Mouse (Mus musculus) frontal cortex, postnatal 36 days (tissue): ENCODE measurements around the gene Drc3.

Experiments used
- DNase-seq, 2 experiments: peaks; one replicate each; pipeline ENCODE4 v3.0.0; 2022; ENCODE audit warnings: low spot score in 2 of 2

Drc3 gene

DNA sequence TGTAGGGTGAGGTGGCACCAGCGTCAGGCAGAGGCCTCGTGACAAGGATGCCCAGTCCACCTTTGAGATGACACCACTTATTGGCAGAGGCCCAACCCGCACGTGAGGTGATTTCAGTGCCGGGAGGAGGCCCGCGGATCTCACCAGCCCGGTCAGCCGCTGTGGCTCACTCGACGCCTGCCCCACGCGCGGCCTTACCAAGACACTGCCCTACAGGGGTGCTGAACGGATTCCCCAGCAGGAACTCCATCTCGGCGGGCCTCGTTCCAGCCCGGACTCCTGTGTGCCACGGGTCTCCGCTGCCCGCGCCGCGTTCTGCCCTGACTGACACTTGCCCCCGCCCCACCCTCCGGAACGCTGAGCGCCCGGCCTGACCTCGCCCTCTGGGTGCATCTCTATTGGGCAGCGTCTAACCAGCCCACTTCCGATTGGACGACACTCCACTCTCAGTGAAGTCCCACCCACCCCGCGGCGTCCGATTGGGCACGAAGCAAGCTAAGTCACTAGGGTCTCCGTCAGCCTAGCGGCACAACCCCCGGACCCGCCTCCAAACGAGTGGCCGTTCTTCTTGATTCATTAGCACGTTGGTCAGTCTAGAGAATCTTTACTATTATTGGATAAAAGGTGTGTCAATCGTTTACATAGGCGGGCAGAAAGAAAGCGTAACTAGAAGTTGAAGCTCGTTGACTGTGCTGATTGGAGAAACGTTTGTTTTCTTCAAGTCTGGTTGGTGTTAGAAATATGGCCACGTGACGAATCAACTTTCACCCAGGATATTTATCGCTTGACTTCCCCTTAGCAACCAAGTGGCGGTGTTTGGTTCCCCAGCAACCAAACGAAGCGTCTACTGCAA is at the start of gene Drc3, which contains the start of gene Tom1l2:
TSS of gene Drc3 (plus strand) at position 771 of the 853 bp plus-strand sequence.
TSS of gene Tom1l2 (minus strand) at position 347 of the 853 bp plus-strand sequence.
- peak; percentile 99 to 100 for DNase-seq

- DNase-seq = no peak
These were observed 49.6 kb upstream of the Drc3 start for GRCm38 (mm10) chr11:60303497-60303896.

DNA sequence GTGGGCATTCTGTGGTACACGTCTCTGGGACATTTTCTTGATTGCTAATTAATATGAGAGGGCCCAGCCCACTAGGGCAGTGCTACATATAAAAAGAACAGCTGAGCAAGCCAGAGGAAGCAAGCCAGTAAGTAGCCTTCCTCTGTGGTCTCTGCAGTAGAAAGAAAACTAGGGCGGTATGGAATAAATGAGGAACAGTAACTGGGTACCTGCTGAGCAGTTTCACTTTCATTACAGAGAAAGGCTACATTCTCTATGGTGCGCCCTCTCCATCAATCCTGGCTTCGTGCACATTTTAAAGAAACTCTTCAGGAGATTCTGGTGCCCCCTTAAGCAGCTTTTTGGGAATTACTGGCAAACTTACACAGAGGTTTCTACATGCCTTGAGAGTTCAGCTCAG is 47.5 kb upstream of the Drc3 start:
- DNase-seq = no peak

- DNase-seq = no peak
These were observed 46.3 kb upstream of the Drc3 start for GRCm38 (mm10) chr11:60306834-60307233.

DNA sequence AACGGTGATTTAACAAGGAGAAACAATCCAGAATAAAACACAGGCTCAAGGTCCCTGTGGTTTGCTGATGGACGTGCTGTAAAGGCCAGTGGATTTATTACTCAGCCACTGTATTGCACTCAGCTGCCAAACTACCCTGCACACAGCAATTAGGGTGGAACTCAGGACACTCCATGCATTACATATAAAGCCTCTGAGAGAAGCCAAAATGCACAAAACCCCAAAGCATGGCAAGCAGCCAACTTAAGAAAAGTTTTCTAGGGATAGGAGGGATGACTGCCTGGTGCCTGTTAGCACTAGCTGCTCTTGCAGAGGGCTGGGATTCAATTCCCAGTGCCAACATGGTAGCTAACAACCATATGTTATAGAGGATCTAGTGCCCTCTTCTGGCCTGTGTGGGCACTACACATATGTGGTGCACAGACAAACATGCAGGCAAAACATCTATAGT is 45.7 kb upstream of the Drc3 start:
- DNase-seq = no peak

- no peak for DNase-seq
These were observed 45.1 kb upstream of the Drc3 start for GRCm38 (mm10) chr11:60308061-60308460.

GRCm38 (mm10) chr11:60308506-60309116 is 44.5 kb upstream of the Drc3 start:
- no peak for DNase-seq

GRCm38 (mm10) chr11:60309875-60310274 is 43.3 kb upstream of the Drc3 start:
- DNase-seq = no peak

- peak; percentile 73 to 84 for DNase-seq
These were observed 41.9 kb upstream of the Drc3 start for GRCm38 (mm10) chr11:60311025-60311854.

DNA sequence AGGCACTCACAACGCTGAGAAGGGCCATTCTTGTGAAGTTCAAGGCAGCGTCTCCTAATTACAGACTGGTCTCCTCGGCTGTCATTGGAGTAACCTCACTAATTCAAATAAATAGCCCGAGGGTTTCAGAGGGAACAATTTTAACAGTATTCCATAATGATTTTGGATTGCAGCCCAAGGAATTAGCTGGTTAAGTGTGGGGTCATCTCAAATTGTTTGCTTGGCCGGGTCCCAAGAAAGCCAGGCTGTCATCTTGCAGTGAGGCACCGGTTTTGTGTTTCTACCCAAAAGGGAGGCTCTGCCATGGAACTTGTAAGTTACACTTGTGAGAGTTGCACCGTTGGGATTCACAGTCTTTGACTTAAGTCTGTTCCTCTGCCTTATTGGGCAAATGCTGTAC is 36.9 kb upstream of the Drc3 start:
- no peak for DNase-seq

DNA sequence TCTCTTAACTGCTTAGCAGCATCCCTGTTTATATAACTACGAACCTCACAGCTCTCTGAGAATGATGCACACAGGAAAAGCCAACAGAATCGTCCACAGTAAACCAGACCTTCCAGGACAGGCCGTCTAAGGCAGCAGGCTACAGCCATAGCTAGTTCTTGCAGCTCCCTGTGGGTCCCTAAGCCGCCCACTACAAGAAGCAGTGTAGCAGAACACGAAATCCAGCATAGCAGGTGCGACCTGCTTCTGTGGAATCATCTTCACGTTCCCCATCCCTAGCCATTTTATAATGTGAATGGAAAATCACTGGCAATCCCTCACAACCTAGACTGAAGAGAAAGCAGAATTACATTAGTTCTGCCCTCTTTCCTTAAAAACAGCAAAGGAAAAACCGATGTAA is 36.2 kb upstream of the Drc3 start:
- peak in 1 of 2 experiments; percentile 65 for DNase-seq

GRCm38 (mm10) chr11:60317376-60318102 is 35.6 kb upstream of the Drc3 start:
- no peak for DNase-seq

GRCm38 (mm10) chr11:60318716-60319115 is 34.4 kb upstream of the Drc3 start:
- DNase-seq = peak in 1 of 2 experiments; percentile 59

GRCm38 (mm10) chr11:60319257-60320066 is 33.7 kb upstream of the Drc3 start:
- DNase-seq = no peak

- DNase-seq = no peak
These were observed 32.6 kb upstream of the Drc3 start for GRCm38 (mm10) chr11:60320426-60321037.

- no peak for DNase-seq
These were observed 31.7 kb upstream of the Drc3 start for GRCm38 (mm10) chr11:60321438-60321837.

GRCm38 (mm10) chr11:60323731-60324130 is 29.4 kb upstream of the Drc3 start:
- DNase-seq = no peak

- no peak for DNase-seq
These were observed 22.6 kb upstream of the Drc3 start for GRCm38 (mm10) chr11:60330551-60330950.

GRCm38 (mm10) chr11:60333461-60333860 is 19.7 kb upstream of the Drc3 start:
- peak in 1 of 2 experiments; percentile 34 for DNase-seq

GRCm38 (mm10) chr11:60334124-60334523 is 19.0 kb upstream of the Drc3 start:
- DNase-seq = no peak
